11 mouse cellular contexts compared by ENCODE assay signal in genomic region chr5:142431811-142432434, GRCm38 (mm10). TPM values are rescaled to one million over a fixed set of nuclear protein-coding genes. Genes with fewer than 3 reads are reported as not detected.
DNase-seq lines count a peak whose midpoint lies in the region; ATAC-seq and TF ChIP-seq lines count a peak whose summit lies in the region.
"Had no signal": no experiment of that assay in that cellular context is flagged by ENCODE, and none has a peak within 500 bp of the region (broad histone marks: within the 10 kb centered on the region; RNA-seq: fewer than 3 reads in every experiment).

No protein-coding gene starts in this region.

- H3K36me3 ChIP-seq in heart, embryonic 10.5 days, result peaks cover 26% of the 10 kb centered on the region
- peaks cover 14% of the 10 kb centered on the region for H3K36me3 ChIP-seq in heart, embryonic 11.5 days (ENCODE audit: control insufficient read depth, insufficient read depth, low read length)
- peaks cover 26% of the 10 kb centered on the region for H3K36me3 ChIP-seq in limb, embryonic 13.5 days
- H3K36me3 ChIP-seq in stomach, postnatal 0 days (ENCODE audit: control insufficient read depth, insufficient read depth, low read length), result peaks cover 7% of the 10 kb centered on the region; the same call in 1 of the 2 replicates
- H3K36me3 ChIP-seq in forebrain, embryonic 16.5 days (ENCODE audit: control insufficient read depth, insufficient read depth), result peaks cover 11% of the 10 kb centered on the region

- 69% methylated on average over 9 of the region's 9 CpGs for WGBS in heart, embryonic 10.5 days
- WGBS in heart, embryonic 11.5 days (ENCODE audit: insufficient replicate concordance), result 67% methylated on average over 9 of the region's 9 CpGs
- WGBS in limb, embryonic 13.5 days, result 77% methylated on average over 9 of the region's 9 CpGs
- WGBS in stomach, postnatal 0 days, result 49% methylated on average over 9 of the region's 9 CpGs
- WGBS in forebrain, embryonic 16.5 days, result 89% methylated on average over 9 of the region's 9 CpGs

- peaks cover 58% of the 10 kb centered on the region for H3K4me1 ChIP-seq in heart, embryonic 10.5 days
- peaks cover 28% of the 10 kb centered on the region for H3K4me1 ChIP-seq in heart, embryonic 11.5 days (ENCODE audit: control insufficient read depth, insufficient read depth, low read length)
- H3K4me1 ChIP-seq in limb, embryonic 13.5 days, result peaks cover 44% of the 10 kb centered on the region
- peaks cover 9% of the 10 kb centered on the region; the same call in 1 of the 2 replicates for H3K4me1 ChIP-seq in stomach, postnatal 0 days (replicated peaks; ENCODE audit: control insufficient read depth, insufficient read depth)
- H3K4me1 ChIP-seq in forebrain, embryonic 16.5 days (replicated peaks; ENCODE audit: control insufficient read depth, insufficient read depth, low read length), result peaks cover 13% of the 10 kb centered on the region

- no peak overlapping the region for H3K4me3 ChIP-seq in heart, embryonic 10.5 days
- H3K4me3 ChIP-seq in heart, embryonic 11.5 days (ENCODE audit: low read depth, low read length), result no peak overlapping the region
- no peak overlapping the region for H3K4me3 ChIP-seq in limb, embryonic 13.5 days
- no peak overlapping the region for H3K4me3 ChIP-seq in stomach, postnatal 0 days (ENCODE audit: low read depth, low read length)
- no peak overlapping the region for H3K4me3 ChIP-seq in forebrain, embryonic 16.5 days (replicated peaks; ENCODE audit: low read length)

- no peak for ATAC-seq in heart, embryonic 11.5 days (replicated peaks; ENCODE audit: insufficient number of reproducible peaks, low FRiP score, low TSS enrichment)
- no peak for ATAC-seq in limb, embryonic 13.5 days (ENCODE audit: low FRiP score, low read depth)
- ATAC-seq in stomach, postnatal 0 days (ENCODE audit: low FRiP score, low TSS enrichment), result no peak
- ATAC-seq in forebrain, embryonic 16.5 days, result no peak

- TF ChIP-seq EP300 in stomach, postnatal 0 days (optimal IDR thresholded peaks at IDR 0.05), result no peak

- TF ChIP-seq CTCF in stomach, postnatal 0 days (IDR thresholded peaks at IDR 0.05; ENCODE audit: low read depth), result no peak

- DNase-seq in heart, embryonic 10.5 days (ENCODE audit: low spot score), result no peak
- peak; percentile 43 for DNase-seq in ovary, adult 18-20 months (ENCODE audit: low spot score)
- DNase-seq in ovary, postnatal 36 days (ENCODE audit: low spot score), result no peak
- no peak for DNase-seq in stomach, postnatal 0 days (ENCODE audit: low spot score)
- no peak for DNase-seq in cerebellum, adult 9-11 months
- DNase-seq: cerebellum, adult 11-12 months; right cerebral cortex, postnatal 25 days; thymus, postnatal 36 days had no signal

- H3K9ac ChIP-seq in heart, embryonic 11.5 days (ENCODE audit: low read depth, low read length), result no peak overlapping the region
- no peak overlapping the region for H3K9ac ChIP-seq in limb, embryonic 13.5 days
- no peak overlapping the region for H3K9ac ChIP-seq in stomach, postnatal 0 days (ENCODE audit: low read length)
- H3K9ac ChIP-seq in forebrain, embryonic 16.5 days (replicated peaks; ENCODE audit: low read depth, low read length), result no peak overlapping the region

- H3K4me2 ChIP-seq in heart, embryonic 11.5 days, result no peak overlapping the region
- H3K4me2 ChIP-seq in limb, embryonic 13.5 days (replicated peaks), result no peak overlapping the region
- no peak overlapping the region for H3K4me2 ChIP-seq in stomach, postnatal 0 days (replicated peaks; ENCODE audit: low read depth)
- no peak overlapping the region for H3K4me2 ChIP-seq in forebrain, embryonic 16.5 days (ENCODE audit: low read length)

- no peaks in the 10 kb centered on the region for H3K9me3 ChIP-seq in heart, embryonic 10.5 days
- no peaks in the 10 kb centered on the region for H3K9me3 ChIP-seq in heart, embryonic 11.5 days (replicated peaks; ENCODE audit: control insufficient read depth, low read length)
- 0 out of 2 replicates have a peak, but pooled peaks cover 3% of the 10 kb centered on the region for H3K9me3 ChIP-seq in limb, embryonic 13.5 days
- H3K9me3 ChIP-seq in stomach, postnatal 0 days (ENCODE audit: control insufficient read depth, low read length), result no peaks in the 10 kb centered on the region
- H3K9me3 ChIP-seq in forebrain, embryonic 16.5 days (ENCODE audit: control insufficient read depth, low read length), result no peaks in the 10 kb centered on the region

- H3K27me3 ChIP-seq in heart, embryonic 10.5 days (ENCODE audit: insufficient read depth, poor library complexity, severe bottlenecking), result no peaks in the 10 kb centered on the region
- H3K27me3 ChIP-seq in heart, embryonic 11.5 days (ENCODE audit: control insufficient read depth, insufficient read depth, low read length), result no peaks in the 10 kb centered on the region
- no peaks in the 10 kb centered on the region for H3K27me3 ChIP-seq in limb, embryonic 13.5 days
- no peaks in the 10 kb centered on the region for H3K27me3 ChIP-seq in stomach, postnatal 0 days (ENCODE audit: control insufficient read depth, insufficient read depth, low read length)
- no peaks in the 10 kb centered on the region for H3K27me3 ChIP-seq in forebrain, embryonic 16.5 days (replicated peaks; ENCODE audit: control insufficient read depth, insufficient read depth, low read length)

- peak overlapping the region; percentile 65; the same call in 1 of the 2 replicates for H3K27ac ChIP-seq in heart, embryonic 10.5 days
- H3K27ac ChIP-seq in heart, embryonic 11.5 days (ENCODE audit: low read depth, low read length), result no peak overlapping the region
- peak overlapping the region; percentile 44 for H3K27ac ChIP-seq in limb, embryonic 13.5 days
- peak overlapping the region; percentile 45 for H3K27ac ChIP-seq in stomach, postnatal 0 days (replicated peaks)
- H3K27ac ChIP-seq in forebrain, embryonic 16.5 days (ENCODE audit: low read length), result no peak overlapping the region

RNA-seq across cellular contexts. Expression of gene Foxk1, which starts 30.6 kb away (rescaled TPM):
- 3.3 and 4.5 TPM in 2 replicates for polyA plus RNA-seq in heart, embryonic 10.5 days (2016; fragmentation: Nextera tagmentation; extraction: Ambion mirVana)
- 3.0 and 3.8 TPM in 2 replicates for polyA plus RNA-seq in heart, embryonic 11.5 days (2014; fragmentation: Nextera tagmentation; extraction: Ambion mirVana)
- polyA plus RNA-seq in limb, embryonic 13.5 days (2015; fragmentation: Nextera tagmentation; extraction: Ambion mirVana), result 6.3 and 6.6 TPM in 2 replicates
- polyA plus RNA-seq in stomach, postnatal 0 days (2015; fragmentation: Nextera tagmentation; extraction: Ambion mirVana), result 3.5 and 3.8 TPM in 2 replicates
- 4.1 and 4.6 TPM in 2 replicates for polyA plus RNA-seq in forebrain, embryonic 16.5 days (2015; fragmentation: Nextera tagmentation; extraction: Ambion mirVana)

RNA-seq across cellular contexts. Expression of gene Ap5z1, which starts 31.8 kb away (rescaled TPM):
- 8.7 and 11.1 TPM in 2 replicates for polyA plus RNA-seq in heart, embryonic 10.5 days (2016; fragmentation: Nextera tagmentation; extraction: Ambion mirVana)
- 6.4 and 8.1 TPM in 2 replicates for polyA plus RNA-seq in heart, embryonic 11.5 days (2014; fragmentation: Nextera tagmentation; extraction: Ambion mirVana)
- polyA plus RNA-seq in limb, embryonic 13.5 days (2015; fragmentation: Nextera tagmentation; extraction: Ambion mirVana), result 7.9 and 8.1 TPM in 2 replicates
- polyA plus RNA-seq in stomach, postnatal 0 days (2015; fragmentation: Nextera tagmentation; extraction: Ambion mirVana), result 4.2 and 5.0 TPM in 2 replicates
- 14.8 and 16.9 TPM in 2 replicates for polyA plus RNA-seq in forebrain, embryonic 16.5 days (2015; fragmentation: Nextera tagmentation; extraction: Ambion mirVana)

Comparison
In these comparisons a context has a peak if more than half of its experiments do, and no peak if none do; other contexts are left out.
1. H3K27ac ChIP-seq: peak in heart, embryonic 10.5 days (single experiment), limb, embryonic 13.5 days (single experiment) and stomach, postnatal 0 days (single experiment); none in heart, embryonic 11.5 days (single experiment) and forebrain, embryonic 16.5 days (single experiment).